Mouse (Mus musculus): Measurements from ENCODE around the gene Gm6583.
A peak's percentile ranks its signal among the peaks of the same experiment; 100 is the strongest.

The Gm6583 gene

DNA sequence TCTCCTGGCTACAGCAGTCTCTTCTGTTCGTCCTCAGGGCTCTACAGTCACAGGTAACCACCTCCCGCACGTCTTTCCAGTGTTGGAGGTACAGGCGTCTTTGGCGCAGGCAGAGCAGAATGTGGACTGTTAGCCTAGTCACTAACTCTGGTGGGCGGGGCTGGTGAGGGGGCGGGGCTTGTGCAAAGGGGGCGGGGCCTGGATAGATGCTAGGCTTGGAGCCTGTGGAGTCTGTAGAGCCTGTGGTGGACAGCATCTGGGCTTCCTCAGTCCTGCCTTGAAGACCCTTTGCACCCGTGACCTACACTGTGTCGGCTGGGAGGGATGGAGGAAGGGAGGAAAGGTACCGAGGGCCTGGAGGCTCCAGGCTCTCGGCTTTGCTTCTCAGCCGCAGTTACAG is at the start of gene Gm6583:
Gene Gm6583, minus strand, starts transcription at position 124 of the 400 bp plus-strand sequence.
- DNase-seq (ENCODE audit: low spot score) = no peak

DNA sequence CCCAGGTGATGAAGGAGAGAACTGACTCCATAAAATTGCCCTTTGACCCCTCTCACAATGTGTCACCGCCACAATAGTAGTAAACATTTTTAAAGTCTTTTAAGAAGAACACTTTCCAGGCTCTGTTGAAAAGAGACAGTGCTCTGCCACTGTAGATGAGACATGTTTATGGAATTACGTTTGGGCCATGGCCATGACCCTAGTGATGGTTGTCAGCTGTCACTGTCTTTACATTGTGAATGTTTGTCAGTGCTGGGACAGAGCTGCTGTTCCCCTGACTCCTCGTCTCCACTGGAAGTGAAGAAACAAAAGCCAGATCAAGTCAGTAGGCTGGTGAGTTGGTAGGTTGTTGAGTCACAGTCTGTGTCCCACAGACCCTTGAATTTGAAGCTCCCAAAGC is 46.6 kb upstream of the Gm6583 start:
- DNase-seq (ENCODE audit: low spot score) = no peak

- no peak for DNase-seq (ENCODE audit: low spot score)
Measured at GRCm38 (mm10) chr5:112399284-112399683, 43.5 kb upstream of the Gm6583 start.

DNA sequence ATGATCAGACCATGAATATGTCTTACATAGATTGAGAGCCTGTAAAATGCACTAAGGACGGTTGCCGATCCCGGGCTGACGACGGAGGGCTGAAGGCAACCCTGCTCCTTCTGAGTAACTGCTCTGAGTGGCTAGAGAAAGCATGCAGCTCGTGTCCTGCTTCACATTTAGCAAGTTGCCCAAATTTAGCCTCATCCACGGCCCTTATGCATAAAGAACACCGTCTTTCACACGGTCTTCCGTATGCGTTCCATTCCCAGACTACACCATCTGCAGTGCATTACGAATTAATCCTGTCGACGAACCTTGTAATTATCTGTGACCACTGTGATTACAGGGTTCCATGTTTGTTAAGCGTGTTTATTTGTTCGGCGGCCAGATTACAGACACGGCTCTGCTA is 40.2 kb upstream of the Gm6583 start:
- no peak for DNase-seq (ENCODE audit: low spot score)

GRCm38 (mm10) chr5:112394779-112395443 is 39.1 kb upstream of the Gm6583 start, which contains the start of gene Asphd2:
Gene Asphd2 (minus strand): TSS chr5:112394866.
- peak; percentile 83 for DNase-seq (ENCODE audit: low spot score)

DNA sequence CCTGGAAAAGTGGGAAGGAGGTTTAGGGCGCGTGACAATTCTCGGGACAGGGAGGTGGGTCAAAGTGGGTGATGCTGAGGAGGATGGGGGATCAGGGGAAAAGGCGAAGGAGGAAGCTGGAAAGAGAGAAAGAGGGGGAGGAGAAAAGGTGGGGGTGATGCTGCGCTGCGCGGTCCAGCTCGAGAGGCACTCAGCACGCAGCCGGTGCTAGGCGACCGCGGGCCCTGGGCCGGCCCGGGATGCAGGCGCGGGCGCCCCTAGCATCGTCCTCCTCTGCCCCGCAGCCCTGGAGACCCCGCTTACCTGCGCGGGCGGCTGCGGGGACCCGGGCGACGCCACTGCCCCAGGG is 38.6 kb upstream of the Gm6583 start:
- no peak for DNase-seq (ENCODE audit: low spot score)

DNA sequence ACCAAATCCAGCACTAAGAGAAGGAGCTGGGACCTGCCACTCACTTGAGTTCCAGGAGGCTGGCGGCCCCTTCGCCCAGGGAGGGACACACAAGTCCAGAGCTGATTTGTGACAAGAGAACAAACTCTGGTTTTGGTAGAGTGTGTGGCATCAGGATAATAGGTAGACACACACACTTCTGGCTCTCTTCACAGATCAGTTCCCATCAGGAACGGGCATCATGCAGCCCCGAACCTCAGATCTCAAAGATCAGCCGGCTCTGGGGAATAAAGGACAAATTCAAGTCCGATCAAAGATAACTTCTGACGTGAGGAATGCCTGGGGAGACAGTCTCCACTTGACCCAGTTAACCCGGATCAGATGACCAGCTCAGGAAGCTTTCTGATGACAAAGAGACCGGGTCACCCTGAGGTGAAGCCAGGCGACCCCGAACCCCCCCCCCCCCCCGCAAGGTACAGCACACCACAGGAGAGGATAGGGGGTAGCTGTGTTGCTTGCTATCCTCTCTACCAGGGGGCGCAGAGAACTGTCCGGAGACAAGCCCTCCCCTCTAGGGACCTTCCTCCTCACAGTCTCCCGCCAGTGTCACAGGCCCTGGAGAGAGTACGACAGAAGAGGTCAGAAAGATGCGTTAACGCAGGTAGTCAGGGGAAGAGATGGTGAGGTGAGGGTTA is 38.0 kb upstream of the Gm6583 start:
- DNase-seq (ENCODE audit: low spot score) = no peak

DNA sequence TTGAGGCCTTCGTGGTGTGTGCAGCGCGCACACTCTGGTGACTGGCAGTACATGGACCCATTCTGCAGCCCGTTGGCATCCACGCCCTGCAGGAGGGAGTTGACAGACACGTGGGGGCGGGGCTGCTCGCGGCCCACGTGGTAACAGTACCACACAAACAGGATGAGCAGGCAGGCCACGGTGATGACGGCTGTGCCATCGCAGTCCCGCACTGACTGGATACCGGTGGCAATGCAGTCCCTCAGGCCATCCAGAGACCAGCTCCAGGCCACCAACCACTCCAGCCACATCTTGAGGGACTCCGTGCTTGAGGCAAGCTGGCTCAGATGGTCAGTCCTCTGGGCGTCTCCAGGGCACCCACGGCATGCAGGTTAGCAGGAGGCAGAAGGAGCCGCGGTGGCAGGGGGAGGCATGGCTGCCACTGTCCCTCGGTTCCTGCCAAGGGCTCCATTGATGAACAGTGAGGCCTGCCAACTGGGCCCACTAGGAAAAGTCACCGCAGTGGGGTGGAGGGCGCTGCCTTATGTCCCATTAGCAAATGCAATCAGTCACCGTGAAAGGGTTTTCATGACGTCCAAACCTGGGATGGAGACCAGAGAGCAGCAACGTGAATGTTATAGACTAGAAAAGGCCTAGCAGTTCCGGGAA is 36.0 kb upstream of the Gm6583 start:
- no peak for DNase-seq (ENCODE audit: low spot score)

GRCm38 (mm10) chr5:112391002-112391401 is 35.2 kb upstream of the Gm6583 start:
- DNase-seq (ENCODE audit: low spot score) = no peak

DNA sequence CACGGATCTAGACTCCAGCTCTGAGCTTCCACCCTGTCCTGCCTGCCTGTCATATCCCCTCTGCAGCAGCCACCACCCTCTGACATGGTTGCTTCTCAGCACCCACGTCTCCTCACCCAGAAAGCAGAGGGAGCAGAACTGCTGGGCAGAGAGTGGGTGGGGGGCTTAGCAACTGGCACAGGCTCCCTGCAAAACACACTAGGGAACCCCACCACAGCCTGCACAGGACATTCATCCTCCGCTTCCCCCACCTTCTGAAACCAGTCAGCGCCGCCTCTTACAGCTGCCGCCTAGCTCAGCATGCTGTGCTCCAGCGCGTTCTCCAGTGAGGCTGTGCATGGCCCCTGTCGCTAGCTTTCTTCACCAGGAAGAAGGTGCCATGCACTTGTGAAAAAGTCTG is 33.5 kb upstream of the Gm6583 start:
- DNase-seq (ENCODE audit: low spot score) = no peak

DNA sequence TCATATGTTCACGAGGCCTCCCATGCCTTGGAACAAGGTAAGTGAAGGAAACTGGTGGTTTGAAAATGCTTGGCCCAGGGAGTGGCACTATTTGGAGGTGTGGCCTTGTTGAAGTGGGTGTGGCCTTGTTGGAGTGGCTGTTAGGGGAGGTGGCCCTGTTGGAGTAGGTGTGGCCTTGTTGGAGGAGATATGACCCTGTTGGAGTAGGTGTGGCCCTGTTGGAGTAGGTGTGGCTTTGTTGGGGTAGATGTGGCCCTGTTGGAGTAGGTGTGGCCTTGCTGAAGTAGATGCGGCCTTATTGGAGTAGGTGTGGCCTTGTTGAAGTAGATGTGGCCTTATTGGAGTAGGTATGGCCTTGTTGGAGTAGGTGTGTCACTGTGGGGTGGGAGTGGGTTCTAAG is 30.1 kb upstream of the Gm6583 start:
- DNase-seq (ENCODE audit: low spot score) = no peak

DNA sequence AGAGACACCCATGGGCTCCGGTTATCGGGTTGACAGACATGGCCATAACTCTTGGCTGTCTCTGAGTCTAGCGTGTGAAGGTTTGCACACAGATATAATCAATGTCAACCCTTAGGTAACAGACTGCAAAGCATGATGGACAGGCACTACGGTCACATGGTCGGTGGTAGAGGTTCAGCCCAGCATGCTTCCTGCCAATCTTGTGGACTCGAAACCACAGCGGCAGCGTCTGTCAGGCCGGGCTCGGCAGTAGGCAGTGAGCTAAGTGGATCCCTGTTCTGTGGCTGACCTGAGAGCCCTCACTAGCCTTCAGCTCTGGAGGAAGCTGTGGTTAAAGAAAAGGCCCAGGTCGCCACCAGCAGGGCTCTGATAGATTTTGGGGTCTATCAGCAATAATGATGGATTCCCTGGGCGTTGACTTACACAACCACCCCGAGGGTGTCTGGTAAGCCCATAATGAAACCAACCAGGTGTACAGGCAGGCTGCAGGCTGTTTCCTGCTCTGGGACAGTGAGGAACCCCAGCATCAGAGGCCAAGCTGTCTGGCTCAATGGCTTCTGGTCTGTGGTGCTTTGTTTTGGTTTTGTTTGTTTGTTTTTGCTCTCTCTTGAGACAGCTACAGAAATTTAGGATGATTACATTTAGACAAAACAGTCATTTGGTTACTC is 29.1 kb upstream of the Gm6583 start:
- DNase-seq (ENCODE audit: low spot score) = no peak

GRCm38 (mm10) chr5:112382641-112383330 is 27.0 kb upstream of the Gm6583 start:
- DNase-seq (ENCODE audit: low spot score) = peak; percentile 76

- no peak for DNase-seq (ENCODE audit: low spot score)
Measured at GRCm38 (mm10) chr5:112382042-112382441, 26.2 kb upstream of the Gm6583 start.

GRCm38 (mm10) chr5:112381154-112381553 is 25.3 kb upstream of the Gm6583 start:
- no peak for DNase-seq (ENCODE audit: low spot score)

DNA sequence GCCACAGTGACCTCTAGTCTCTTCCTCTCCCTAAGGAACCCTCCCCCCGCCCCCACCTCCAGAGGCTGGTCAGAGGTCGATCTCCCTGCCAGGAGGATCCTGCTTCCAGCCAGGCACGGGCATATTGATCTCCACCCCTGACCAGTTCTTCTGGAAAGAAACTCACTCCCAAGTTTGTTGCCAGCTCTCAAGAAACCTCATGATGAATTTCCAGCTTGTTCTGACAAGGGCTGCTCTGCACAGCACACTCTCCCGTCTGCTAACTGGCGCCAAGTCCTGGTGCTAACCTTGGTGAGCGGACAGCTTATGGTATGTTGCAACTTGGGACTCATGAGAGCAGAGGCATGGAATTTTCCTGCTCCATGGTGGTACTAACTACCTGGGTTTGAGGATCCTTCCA is 22.9 kb upstream of the Gm6583 start:
- no peak for DNase-seq (ENCODE audit: low spot score)

- DNase-seq (ENCODE audit: low spot score) = no peak
Measured at GRCm38 (mm10) chr5:112377380-112377779, 21.5 kb upstream of the Gm6583 start.

DNA sequence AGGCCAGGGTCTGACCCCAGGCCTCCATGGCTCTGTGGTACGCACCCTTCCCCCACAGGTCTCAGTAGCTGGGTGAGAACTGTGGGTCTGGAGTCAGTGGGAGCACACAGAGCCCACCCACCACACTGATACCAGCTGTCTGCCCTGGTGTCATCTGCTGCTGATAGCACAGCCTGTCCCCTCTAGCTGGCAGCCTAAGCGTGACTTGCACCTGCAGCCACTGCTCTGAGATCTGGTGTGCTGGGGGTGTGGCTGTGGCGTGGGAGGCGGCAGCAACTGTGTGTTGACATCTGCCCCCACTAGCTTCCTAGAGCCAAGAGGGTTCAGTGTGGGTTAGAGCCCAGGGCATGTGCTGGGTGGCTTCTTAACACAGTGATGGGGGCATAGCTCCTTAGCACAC is 20.3 kb upstream of the Gm6583 start:
- DNase-seq (ENCODE audit: low spot score) = no peak

- DNase-seq (ENCODE audit: low spot score) = peak; percentile 76
Measured at GRCm38 (mm10) chr5:112371933-112372332, 16.1 kb upstream of the Gm6583 start.

- no peak for DNase-seq (ENCODE audit: low spot score)
Measured at GRCm38 (mm10) chr5:112370236-112370813, 14.5 kb upstream of the Gm6583 start.

DNA sequence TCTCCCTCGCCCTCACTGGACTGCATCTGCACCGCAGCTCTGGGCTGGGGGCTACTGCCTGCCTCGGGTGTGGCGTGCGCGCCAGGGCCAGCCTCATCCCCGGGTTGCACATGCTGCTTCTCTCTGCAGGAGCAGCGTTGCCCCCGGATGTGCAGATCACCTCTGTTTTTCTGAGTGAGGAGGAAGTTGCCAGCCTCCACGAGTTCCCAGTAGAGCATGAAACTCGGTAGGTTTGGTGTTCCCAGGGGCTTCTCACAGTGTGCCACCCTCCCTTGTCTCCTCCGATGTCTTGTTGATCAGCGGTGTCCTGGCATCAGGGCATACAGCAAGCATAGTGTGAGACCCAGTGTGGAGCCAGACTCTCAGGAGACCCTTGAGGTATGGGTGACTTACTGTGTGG is 13.5 kb upstream of the Gm6583 start:
- DNase-seq (ENCODE audit: low spot score) = no peak

GRCm38 (mm10) chr5:112368666-112369065 is 12.8 kb upstream of the Gm6583 start:
- no peak for DNase-seq (ENCODE audit: low spot score)

Data from layer of hippocampus, adult 11-12 months (tissue).